Mouse (Mus musculus): ENCODE data around the gene Mtmr2. TPM values are rescaled to one million over a fixed set of nuclear protein-coding genes. Genes with fewer than 3 reads are reported as not detected.
A peak's percentile ranks its signal among the peaks of the same experiment; 100 is the strongest.
"Not testable (repeated sequence)": the region's sequence is repeated elsewhere in the genome, so short reads cannot be mapped to it uniquely, and the experiment has no call there.

The Mtmr2 gene
- 84.0 and 86.8 TPM in 2 replicates for polyA plus RNA-seq (2015; fragmentation: Nextera tagmentation; extraction: Ambion mirVana)

DNA sequence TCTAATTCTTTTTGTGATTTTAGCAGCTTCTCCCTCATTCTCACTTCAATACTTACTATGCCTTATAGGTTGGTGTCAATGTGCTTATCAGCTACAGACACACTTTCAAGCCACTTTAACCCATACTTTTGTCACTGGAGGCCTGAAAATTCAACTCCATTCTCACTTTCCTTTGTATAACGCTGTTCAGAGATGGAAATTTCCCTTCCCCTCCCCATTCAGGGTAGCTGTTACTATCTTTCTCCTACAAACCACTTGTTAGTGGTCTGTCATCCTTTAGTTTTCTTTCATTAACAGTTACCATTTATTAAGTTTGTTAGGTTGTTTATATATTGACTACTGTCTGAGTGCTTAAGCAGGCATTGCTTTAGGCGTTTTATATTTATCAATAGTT, at the start of gene Mtmr2:
Gene Mtmr2, plus strand, starts transcription at position 7 of the 394 bp plus-strand sequence.
- H3K4me2 ChIP-seq (replicated peaks): peak within 1 kb of the TSS; percentile 87
- no peaks in the 10 kb centered on the region for H3K27me3 ChIP-seq
- ATAC-seq (ENCODE audit: low FRiP score, low read depth): no peak
- peaks cover 14% of the 10 kb centered on the region for H3K4me1 ChIP-seq
- no peaks in the 10 kb centered on the region for H3K9me3 ChIP-seq
- H3K9ac ChIP-seq: peak within 1 kb of the TSS; percentile 98
- H3K36me3 ChIP-seq: no peaks in the 10 kb centered on the region
- H3K4me3 ChIP-seq: peak within 1 kb of the TSS; percentile 98
- H3K27ac ChIP-seq: peak within 1 kb of the TSS; percentile 92
- WGBS: 54% methylated on average over 2 of the region's 2 CpGs

DNA sequence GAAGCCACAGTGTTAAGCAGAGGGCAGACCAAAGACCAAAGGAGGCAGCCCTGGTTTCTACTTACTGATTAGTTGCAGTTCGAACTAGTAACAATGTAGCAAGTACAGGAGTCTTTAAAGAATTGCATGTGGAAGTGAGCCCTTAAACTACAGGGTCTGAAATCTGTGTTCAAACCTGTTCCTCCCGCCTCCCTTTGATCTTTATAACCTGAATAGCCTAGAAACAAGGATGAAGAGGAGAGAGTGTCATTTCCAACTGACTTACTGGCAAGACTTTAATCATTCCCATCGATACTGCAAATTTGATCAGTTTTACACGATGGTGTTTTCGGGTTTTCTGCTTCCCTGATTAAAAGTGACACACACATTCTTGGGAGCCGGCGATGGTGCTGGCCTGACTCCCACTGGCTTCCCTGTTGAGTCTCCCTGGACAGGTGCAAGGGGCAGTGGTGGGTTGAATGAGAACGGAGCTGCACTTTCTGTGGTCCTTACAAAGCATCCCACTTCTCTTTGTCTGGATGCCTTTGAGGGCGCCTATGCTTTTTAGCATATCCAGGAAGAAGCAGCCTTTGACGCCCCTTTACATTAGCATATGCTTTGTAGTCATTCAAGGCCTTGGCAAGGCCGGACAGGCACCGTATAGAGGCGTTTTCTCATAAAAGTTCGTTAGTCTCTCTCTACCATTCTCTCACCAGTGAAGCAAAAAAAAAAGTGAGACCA, 49.0 kb upstream of the Mtmr2 start:
- Histone ChIP-seq H3K36me3 (peaks cover 22% of the 10 kb centered on the region), H3K27me3 (no peaks in the 10 kb centered on the region), H3K4me3 (no peak overlapping the region), H3K4me1 (peaks cover 9% of the 10 kb centered on the region), H3K4me2 (replicated peaks) (no peak overlapping the region), H3K9ac (no peak overlapping the region), H3K27ac (no peak overlapping the region), H3K9me3 (no peaks in the 10 kb centered on the region)
- no peak for ATAC-seq (ENCODE audit: low FRiP score, low read depth)
- 34% methylated on average over 14 of the region's 14 CpGs for WGBS

DNA sequence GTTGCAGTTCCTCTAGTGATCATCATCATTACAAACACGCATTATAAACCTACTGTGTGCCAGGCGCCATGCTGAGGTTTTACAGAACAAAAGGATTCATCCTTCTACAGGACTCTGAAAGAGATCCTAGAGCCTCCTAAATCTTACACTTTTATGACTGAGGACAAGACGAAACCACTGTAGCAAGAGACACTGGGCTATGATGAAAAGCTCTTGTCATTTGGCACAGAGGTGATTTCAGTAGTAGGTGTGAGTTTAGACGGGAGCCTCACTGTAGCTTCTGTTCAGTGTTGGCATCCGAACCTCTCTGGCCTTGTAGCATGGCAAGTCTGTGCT, 48.5 kb upstream of the Mtmr2 start:
- no peak overlapping the region for H3K4me2 ChIP-seq (replicated peaks)
- WGBS: 51% methylated on average over 5 of the region's 5 CpGs
- H3K4me3 ChIP-seq: no peak overlapping the region
- peaks cover 27% of the 10 kb centered on the region for H3K36me3 ChIP-seq
- H3K27me3 ChIP-seq: no peaks in the 10 kb centered on the region
- ATAC-seq (ENCODE audit: low FRiP score, low read depth): no peak
- no peak overlapping the region for H3K9ac ChIP-seq
- H3K27ac ChIP-seq: no peak overlapping the region
- no peaks in the 10 kb centered on the region for H3K9me3 ChIP-seq
- H3K4me1 ChIP-seq: peaks cover 9% of the 10 kb centered on the region

DNA sequence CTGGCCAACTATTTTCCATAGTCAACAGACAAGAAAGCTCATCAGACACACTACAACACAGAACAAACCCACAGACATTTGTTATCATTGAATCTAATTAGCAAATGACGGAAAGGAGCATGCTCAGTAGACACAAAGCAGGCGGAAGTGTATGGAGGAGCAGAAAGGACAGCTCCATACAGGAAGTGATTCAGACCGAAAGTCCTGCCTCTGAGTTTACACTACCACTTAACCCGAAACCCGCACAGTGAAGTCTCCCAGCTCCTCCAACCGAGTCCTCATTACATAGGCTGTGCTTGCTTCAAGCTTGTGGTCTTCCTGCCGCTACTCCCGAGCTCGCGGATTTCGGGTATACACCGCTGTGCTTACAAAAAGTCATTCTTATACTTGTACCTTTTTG, 46.4 kb upstream of the Mtmr2 start:
- WGBS: 95% methylated on average over 12 of the region's 12 CpGs
- Histone ChIP-seq H3K4me3 (no peak overlapping the region), H3K36me3 (peaks cover 40% of the 10 kb centered on the region), H3K4me1 (peaks cover 9% of the 10 kb centered on the region), H3K27ac (no peak overlapping the region), H3K27me3 (no peaks in the 10 kb centered on the region), H3K4me2 (replicated peaks) (no peak overlapping the region), H3K9me3 (no peaks in the 10 kb centered on the region), H3K9ac (no peak overlapping the region)
- ATAC-seq (ENCODE audit: low FRiP score, low read depth): no peak

DNA sequence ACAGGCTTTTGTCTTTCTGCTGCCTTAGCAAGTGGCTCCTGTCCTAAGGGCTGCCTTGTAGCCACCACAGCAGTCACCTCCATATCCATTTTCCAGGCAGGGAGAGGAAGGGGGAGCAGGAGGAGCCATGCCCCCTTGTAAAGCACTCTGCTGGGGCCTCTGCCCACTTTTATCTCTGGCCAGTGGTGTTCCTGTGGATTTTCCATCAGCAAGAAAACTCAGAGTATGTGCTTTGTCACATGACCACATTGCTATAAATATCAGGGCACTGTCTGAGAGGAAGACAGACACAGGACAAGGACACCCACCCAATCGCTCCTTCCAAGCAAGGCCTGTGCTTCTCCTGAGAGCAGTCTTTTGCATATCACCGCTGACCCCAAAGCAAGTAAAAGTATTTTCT, 45.1 kb upstream of the Mtmr2 start:
- Histone ChIP-seq H3K27me3 (no peaks in the 10 kb centered on the region), H3K4me2 (replicated peaks) (no peak overlapping the region), H3K4me1 (no peaks in the 10 kb centered on the region), H3K9me3 (no peaks in the 10 kb centered on the region), H3K9ac (no peak overlapping the region), H3K4me3 (no peak overlapping the region), H3K27ac (no peak overlapping the region), H3K36me3 (peaks cover 44% of the 10 kb centered on the region)
- WGBS: 84% methylated on average over 2 of the region's 2 CpGs
- no peak for ATAC-seq (ENCODE audit: low FRiP score, low read depth)

DNA sequence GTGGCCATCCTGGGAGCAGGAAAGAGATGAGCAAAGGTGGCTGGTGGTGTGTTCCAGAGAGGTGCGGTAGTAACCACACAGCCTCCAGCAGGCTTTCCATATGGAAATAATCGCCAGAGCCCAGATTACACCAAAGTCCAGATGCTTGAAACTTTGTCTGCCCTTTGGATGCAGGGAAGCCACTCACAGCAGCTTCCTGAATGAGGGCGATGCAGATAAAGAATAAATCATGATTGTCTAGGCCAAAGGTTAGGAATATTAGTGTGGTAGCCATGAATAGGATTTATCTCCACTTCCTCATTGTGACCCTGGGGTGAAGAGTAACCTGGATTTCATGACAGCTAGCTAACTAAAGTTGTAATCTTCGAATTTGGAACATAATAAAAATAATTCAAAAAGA, 43.3 kb upstream of the Mtmr2 start:
- Histone ChIP-seq H3K27me3 (no peaks in the 10 kb centered on the region), H3K4me3 (no peak overlapping the region), H3K9ac (no peak overlapping the region), H3K4me1 (no peaks in the 10 kb centered on the region), H3K9me3 (no peaks in the 10 kb centered on the region), H3K36me3 (peaks cover 44% of the 10 kb centered on the region), H3K4me2 (replicated peaks) (no peak overlapping the region), H3K27ac (no peak overlapping the region)
- WGBS: 69% methylated on average over 4 of the region's 4 CpGs
- ATAC-seq (ENCODE audit: low FRiP score, low read depth): no peak

DNA sequence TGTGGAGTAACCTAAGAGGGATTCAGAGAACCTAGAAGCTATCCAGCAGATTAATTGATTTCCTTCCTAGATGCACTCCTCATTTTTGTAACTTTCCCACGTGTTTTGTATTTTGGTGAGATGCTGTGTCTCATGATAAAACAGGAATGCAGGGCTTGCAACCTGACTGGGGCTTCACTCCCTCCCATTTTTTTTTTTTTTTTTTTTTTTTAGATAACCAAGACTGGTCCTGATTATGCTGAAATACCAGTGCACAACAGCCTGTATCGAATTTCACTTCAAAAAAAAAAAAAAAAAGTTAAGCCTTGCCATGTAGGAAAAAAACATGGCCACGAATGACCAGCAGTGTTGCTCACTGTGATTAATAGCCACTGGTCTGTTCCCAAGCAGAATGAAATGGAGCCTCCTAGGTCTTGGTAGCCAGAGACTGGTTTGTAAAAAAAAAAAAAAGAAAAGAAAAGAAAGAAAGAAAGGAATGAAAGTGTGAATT, 41.1 kb upstream of the Mtmr2 start:
- Histone ChIP-seq H3K9ac (no peak overlapping the region), H3K36me3 (peaks cover 42% of the 10 kb centered on the region), H3K27me3 (no peaks in the 10 kb centered on the region), H3K4me2 (replicated peaks) (no peak overlapping the region), H3K27ac (no peak overlapping the region), H3K4me3 (no peak overlapping the region), H3K9me3 (no peaks in the 10 kb centered on the region), H3K4me1 (no peaks in the 10 kb centered on the region)
- ATAC-seq (ENCODE audit: low FRiP score, low read depth): no peak
- 10% methylated on average over 3 of the region's 3 CpGs for WGBS

- Histone ChIP-seq H3K27ac (no peak overlapping the region), H3K36me3 (peaks cover 20% of the 10 kb centered on the region), H3K9ac (no peak overlapping the region), H3K4me2 (replicated peaks) (no peak overlapping the region), H3K4me3 (no peak overlapping the region), H3K4me1 (no peaks in the 10 kb centered on the region), H3K9me3 (no peaks in the 10 kb centered on the region), H3K27me3 (no peaks in the 10 kb centered on the region)
- ATAC-seq (ENCODE audit: low FRiP score, low read depth): no peak
- WGBS: 78% methylated on average over 5 of the region's 5 CpGs
Measured at GRCm38 (mm10) chr9:13709436-13709835, 38.8 kb upstream of the Mtmr2 start.

- peak overlapping the region; percentile 38; the same call in 1 of the 2 replicates for H3K4me2 ChIP-seq (replicated peaks)
- WGBS: 82% methylated on average over 2 of the region's 2 CpGs
- ATAC-seq (ENCODE audit: low FRiP score, low read depth); H3K27ac ChIP-seq; H3K9ac ChIP-seq; H3K4me1 ChIP-seq; H3K4me3 ChIP-seq; H3K9me3 ChIP-seq; H3K36me3 ChIP-seq; H3K27me3 ChIP-seq: not testable (repeated sequence)
Measured at GRCm38 (mm10) chr9:13715891-13716290, 32.3 kb upstream of the Mtmr2 start.

- Histone ChIP-seq H3K4me2 (replicated peaks) (peak overlapping the region; percentile 38; the same call in 1 of the 2 replicates), H3K27me3 (no peaks in the 10 kb centered on the region), H3K9me3 (no peaks in the 10 kb centered on the region), H3K36me3 (no peaks in the 10 kb centered on the region), H3K27ac (no peak overlapping the region), H3K4me1 (no peaks in the 10 kb centered on the region), H3K4me3 (no peak overlapping the region), H3K9ac (no peak overlapping the region)
- WGBS: 23% methylated on average over 8 of the region's 8 CpGs
- peak; percentile 71 for ATAC-seq (ENCODE audit: low FRiP score, low read depth)
Measured at GRCm38 (mm10) chr9:13716316-13717099, 31.7 kb upstream of the Mtmr2 start.

DNA sequence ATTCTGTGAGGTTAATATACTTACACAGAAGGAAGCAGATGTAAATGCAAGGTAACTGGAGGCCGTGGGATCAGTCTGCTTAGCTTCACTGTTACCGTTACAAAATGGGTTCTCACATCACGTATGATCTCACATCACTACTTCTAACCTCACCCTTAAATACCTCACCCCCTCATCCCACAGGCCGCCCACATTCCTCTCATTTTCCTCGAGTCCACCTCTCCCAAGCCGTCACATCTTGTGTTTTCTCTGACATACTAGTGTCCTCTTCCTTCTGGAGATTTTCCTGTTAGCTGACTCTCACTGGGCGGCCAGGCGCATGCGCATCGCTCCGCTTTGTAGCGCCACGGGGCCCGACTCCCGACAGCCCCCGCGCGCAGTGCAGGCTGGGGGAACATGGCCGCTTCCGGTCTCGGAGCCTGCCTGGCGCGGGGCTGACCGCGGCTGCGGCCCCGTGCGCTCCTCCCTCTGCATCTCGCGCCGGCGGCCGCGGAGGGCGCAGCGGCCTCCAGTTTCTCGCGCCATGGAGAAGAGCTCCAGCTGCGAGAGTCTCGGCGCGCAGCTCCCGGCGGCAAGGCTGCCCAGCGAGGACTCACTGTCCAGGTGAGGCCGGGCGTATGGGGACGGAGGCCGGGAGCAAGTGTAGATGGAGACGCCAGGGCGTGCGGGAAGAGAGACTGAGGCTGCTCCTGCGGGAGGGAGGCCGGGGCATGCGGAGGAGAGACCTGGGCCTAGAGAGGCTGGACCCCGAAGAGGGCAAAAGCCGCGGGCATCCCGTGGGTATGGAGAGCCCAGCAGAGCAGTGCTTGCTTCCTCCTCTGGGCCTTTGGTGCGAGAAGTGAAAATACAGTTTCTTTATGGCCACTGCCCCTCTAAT, 826 bp downstream of the Mtmr2 start:
- Histone ChIP-seq H3K4me2 (replicated peaks) (peak overlapping the region; percentile 87), H3K4me3 (peak overlapping the region; percentile 98), H3K4me1 (peaks cover 14% of the 10 kb centered on the region), H3K36me3 (no peaks in the 10 kb centered on the region; the same call in 1 of the 2 replicates), H3K9ac (peak overlapping the region; percentile 98), H3K27ac (peak overlapping the region; percentile 92), H3K9me3 (peaks cover 5% of the 10 kb centered on the region; the same call in 1 of the 2 replicates), H3K27me3 (no peaks in the 10 kb centered on the region)
- WGBS: 2% methylated on average over 58 of the region's 60 CpGs
- ATAC-seq (ENCODE audit: low FRiP score, low read depth): peak; percentile 99

DNA sequence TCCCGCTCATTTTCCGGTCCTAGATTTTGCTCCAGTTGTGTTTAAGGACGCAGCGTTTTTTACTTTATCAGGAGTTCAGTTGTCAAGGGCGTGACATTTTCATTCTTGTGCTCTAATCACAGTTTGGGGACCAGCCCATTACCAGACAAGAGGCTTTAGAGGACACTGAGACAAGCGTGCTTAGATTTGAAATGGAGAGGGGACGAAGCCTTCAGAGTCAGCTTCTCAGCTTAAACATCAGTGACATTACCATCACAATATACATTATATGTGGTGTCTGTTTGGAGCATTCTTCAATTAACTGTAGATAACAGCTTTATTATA, 1.4 kb downstream of the Mtmr2 start:
- Histone ChIP-seq H3K27me3 (no peaks in the 10 kb centered on the region), H3K9me3 (peaks cover 5% of the 10 kb centered on the region; the same call in 1 of the 2 replicates), H3K9ac (peak overlapping the region; percentile 98), H3K4me3 (peak overlapping the region; percentile 98), H3K4me2 (replicated peaks) (peak overlapping the region; percentile 87), H3K36me3 (no peaks in the 10 kb centered on the region; the same call in 1 of the 2 replicates), H3K4me1 (peaks cover 14% of the 10 kb centered on the region), H3K27ac (peak overlapping the region; percentile 92)
- 9% methylated on average over 7 of the region's 7 CpGs for WGBS
- ATAC-seq (ENCODE audit: low FRiP score, low read depth): no peak

Data from limb, embryonic 13.5 days (tissue).